Mouse (Mus musculus) midbrain, postnatal 0 days (tissue): ENCODE measurements around the gene Hcls1. TPM values are rescaled to one million over a fixed set of nuclear protein-coding genes. Genes with fewer than 3 reads are reported as not detected.

Source experiments
- ATAC-seq: fragments of 200-750 bp; cut with Nextera tagmentation; 2 replicates; pipeline ENCODE4 v1.8.0; 2017; ENCODE audit warnings: moderate number of reproducible peaks, mild to moderate bottlenecking, moderate TSS enrichment, moderate library complexity; ENCODE audit not compliant: low FRiP score
- DNase-seq: peaks from one replicate; pipeline ENCODE4 v3.0.0-alpha.2; 2015; ENCODE audit warnings: low spot score
- H3K27ac ChIP-seq: fragments of 300-500 bp; sonication (generic); 2 replicates; pipeline ENCODE4 v1.5.1; 2014; ENCODE audit warnings: low read depth, mild to moderate bottlenecking, low read length, mixed read lengths
- H3K27me3 ChIP-seq: fragments of 300-500 bp; sonication (generic); 2 replicates; pipeline ENCODE4 v1.6.1; 2014; ENCODE audit warnings: low read length, control low read depth, mixed read lengths; ENCODE audit not compliant: insufficient read depth
- H3K36me3 ChIP-seq: fragments of 300-500 bp; sonication (generic); 2 replicates; pipeline ENCODE4 v1.6.1; 2014; ENCODE audit warnings: low read length, control low read depth, mixed read lengths; ENCODE audit not compliant: insufficient read depth
- H3K4me1 ChIP-seq: fragments of 300-500 bp; sonication (generic); 2 replicates; pipeline ENCODE4 v1.6.1; 2014; ENCODE audit warnings: mild to moderate bottlenecking, control low read depth, antibody characterized with exemption, low read length, mixed read lengths; ENCODE audit not compliant: insufficient read depth
- H3K4me2 ChIP-seq: fragments of 300-500 bp; sonication (generic); 2 replicates; pipeline ENCODE4 v1.6.1; 2014; ENCODE audit warnings: low read depth, mild to moderate bottlenecking, low read length, mixed read lengths; ENCODE audit not compliant: poor library complexity, severe bottlenecking
- H3K4me3 ChIP-seq: fragments of 300-500 bp; sonication (generic); 2 replicates; pipeline ENCODE4 v1.5.1; 2014; ENCODE audit warnings: low read depth, mild to moderate bottlenecking, low read length, moderate library complexity
- H3K9ac ChIP-seq: fragments of 300-500 bp; sonication (generic); replicated peaks from 2 replicates; pipeline ENCODE4 v1.6.1; 2014; ENCODE audit warnings: mild to moderate bottlenecking, low read length, moderate library complexity, mixed read lengths; ENCODE audit not compliant: poor library complexity, severe bottlenecking
- H3K9me3 ChIP-seq: fragments of 300-500 bp; sonication (generic); 2 replicates; pipeline ENCODE4 v1.6.1; 2016; ENCODE audit warnings: low read length, control low read depth
- CTCF ChIP-seq: IDR thresholded peaks from 2 replicates; pipeline ENCODE4 v1.5.1; 2016; ENCODE audit warnings: antibody characterized with exemption, mild to moderate bottlenecking
- WGBS: fragments of 180-500 bp; shearing (Covaris S2); extraction: QIAGEN DNeasy Blood & Tissue Kit; methylation state at CpG from one replicate; pipeline ENCODE4 v1.1.7; 2014; 5-methylcytosine and 5-hydroxymethylcytosine counted together
- polyA plus RNA-seq: library from polyadenylated mRNA; unstranded; fragments of >200 nt; fragmentation: Nextera tagmentation; extraction: Ambion mirVana; gene quantifications from 2 replicates; pipeline ENCODE4 v1.2.1, GENCODE M21; 2015
- total RNA-seq: library from RNA; depleted of rRNA; stranded (reverse); fragments of >200 nt; gene quantifications from 2 replicates; pipeline ENCODE4 v1.2.3, GENCODE M21; 2014

Gene Hcls1
- total and polyA plus RNA-seq, 2 experiments from 2014 or later: 2.3 to 2.4 TPM

DNA sequence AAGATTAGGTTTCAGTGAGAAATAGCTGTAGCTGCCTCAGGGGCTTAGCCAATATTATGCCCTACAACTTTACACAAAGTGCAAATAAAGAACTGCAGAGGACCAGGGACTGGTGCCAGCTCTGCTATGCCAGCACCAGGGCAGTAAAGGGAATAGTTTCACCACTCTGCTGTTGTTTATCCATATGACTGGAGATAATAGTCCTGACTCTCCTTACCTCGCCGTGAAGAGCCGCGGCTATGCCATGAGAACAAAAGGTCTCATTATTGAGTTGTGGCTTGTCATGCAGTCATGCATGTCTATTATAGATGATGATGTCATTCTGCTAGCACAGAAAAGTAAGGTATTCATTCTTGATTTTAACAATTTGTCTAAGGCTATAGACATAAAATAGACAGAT is 7.1 kb downstream of the Hcls1 start:
- ATAC-seq: no peak
- H3K9ac ChIP-seq: no peak overlapping the region
- no peak overlapping the region for H3K4me3 ChIP-seq
- no peak for DNase-seq
- H3K36me3 ChIP-seq: no peaks in the 10 kb centered on the region
- no peaks in the 10 kb centered on the region for H3K4me1 ChIP-seq
- no peak overlapping the region for H3K27ac ChIP-seq
- no peak overlapping the region for H3K4me2 ChIP-seq
- no peaks in the 10 kb centered on the region for H3K9me3 ChIP-seq
- 45% methylated on average over 4 of the region's 4 CpGs for WGBS
- TF ChIP-seq CTCF: no peak
- no peaks in the 10 kb centered on the region for H3K27me3 ChIP-seq

DNA sequence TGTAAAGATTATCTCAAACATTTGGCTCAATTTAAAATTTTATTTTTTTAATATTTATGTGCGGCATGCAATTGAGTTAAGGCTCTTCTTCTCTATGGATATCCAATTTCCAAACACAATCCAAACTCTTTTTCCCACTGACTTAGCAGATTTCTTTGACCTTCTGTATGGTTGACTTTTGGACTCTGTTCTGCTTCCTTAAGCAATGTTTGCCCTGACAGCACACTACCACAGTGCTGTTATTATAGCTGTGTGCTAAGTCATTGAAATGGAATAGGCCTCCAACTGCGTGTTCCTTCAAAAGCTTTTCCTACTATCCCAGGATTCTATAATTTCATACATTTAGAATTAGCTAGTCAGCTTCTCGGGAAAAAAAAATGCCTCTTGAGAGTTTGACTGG is 8.8 kb downstream of the Hcls1 start:
- WGBS: 92% methylated on average over 3 of the region's 3 CpGs
- H3K9ac ChIP-seq: no peak overlapping the region
- no peak for TF ChIP-seq CTCF

GRCm38 (mm10) chr16:36944895-36945424 is 10.2 kb downstream of the Hcls1 start:
- no peak overlapping the region for H3K9ac ChIP-seq
- no peaks in the 10 kb centered on the region for H3K27me3 ChIP-seq
- 12% methylated on average over 12 of the region's 12 CpGs for WGBS
- H3K27ac ChIP-seq: no peak overlapping the region
- H3K4me2 ChIP-seq: no peak overlapping the region
- H3K9me3 ChIP-seq: no peaks in the 10 kb centered on the region
- no peak overlapping the region for H3K4me3 ChIP-seq
- no peaks in the 10 kb centered on the region for H3K36me3 ChIP-seq
- TF ChIP-seq CTCF: no peak
- peak; percentile 42 for DNase-seq
- no peaks in the 10 kb centered on the region for H3K4me1 ChIP-seq
- ATAC-seq: peak; percentile 52

More for the DNA sequence above, 8.8 kb downstream of the Hcls1 start:
- Histone ChIP-seq H3K4me3 (no peak overlapping the region), H3K27me3 (no peaks in the 10 kb centered on the region), H3K27ac (no peak overlapping the region), H3K4me1 (no peaks in the 10 kb centered on the region), H3K36me3 (no peaks in the 10 kb centered on the region), H3K4me2 (no peak overlapping the region), H3K9me3 (no peaks in the 10 kb centered on the region)
- ATAC-seq (no peak), DNase-seq (no peak)

DNA sequence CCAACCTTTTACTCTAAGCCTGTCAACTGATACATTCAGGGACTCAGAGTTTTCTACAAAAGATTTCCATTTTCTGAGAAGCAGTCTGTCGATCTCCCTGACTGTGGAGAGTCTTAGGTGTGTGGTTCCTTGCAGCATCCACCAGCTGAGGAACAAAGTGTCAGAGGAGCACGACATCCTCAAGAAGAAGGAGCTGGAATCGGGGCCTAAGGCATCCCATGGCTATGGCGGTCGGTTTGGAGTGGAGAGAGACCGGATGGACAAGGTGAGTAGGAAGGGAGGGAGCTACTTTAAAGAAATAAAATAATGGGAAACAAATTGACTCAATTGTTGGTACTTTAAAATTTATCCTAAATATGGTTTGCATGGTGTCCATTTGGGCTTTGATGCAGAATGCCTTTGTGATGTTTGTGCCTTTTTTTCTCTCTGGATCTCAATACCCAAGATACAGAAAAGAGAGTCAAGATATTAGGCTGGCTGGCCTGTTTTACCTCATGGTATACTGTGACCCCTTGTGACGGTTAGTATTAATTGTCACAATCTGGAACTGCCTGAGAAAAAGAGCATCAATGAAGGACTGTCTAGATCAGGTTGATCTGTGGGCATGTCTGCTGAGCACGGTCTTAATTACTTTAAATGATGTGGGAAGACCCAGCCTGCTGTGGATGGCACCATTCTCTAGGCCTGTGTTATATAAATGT is 11.8 kb downstream of the Hcls1 start:
- Histone ChIP-seq H3K9me3 (no peaks in the 10 kb centered on the region), H3K4me3 (no peak overlapping the region), H3K36me3 (no peaks in the 10 kb centered on the region), H3K27me3 (no peaks in the 10 kb centered on the region), H3K9ac (no peak overlapping the region), H3K4me2 (no peak overlapping the region), H3K27ac (no peak overlapping the region), H3K4me1 (no peaks in the 10 kb centered on the region)
- no peak for TF ChIP-seq CTCF
- ATAC-seq (no peak), DNase-seq (no peak)
- 89% methylated on average over 8 of the region's 8 CpGs for WGBS

DNA sequence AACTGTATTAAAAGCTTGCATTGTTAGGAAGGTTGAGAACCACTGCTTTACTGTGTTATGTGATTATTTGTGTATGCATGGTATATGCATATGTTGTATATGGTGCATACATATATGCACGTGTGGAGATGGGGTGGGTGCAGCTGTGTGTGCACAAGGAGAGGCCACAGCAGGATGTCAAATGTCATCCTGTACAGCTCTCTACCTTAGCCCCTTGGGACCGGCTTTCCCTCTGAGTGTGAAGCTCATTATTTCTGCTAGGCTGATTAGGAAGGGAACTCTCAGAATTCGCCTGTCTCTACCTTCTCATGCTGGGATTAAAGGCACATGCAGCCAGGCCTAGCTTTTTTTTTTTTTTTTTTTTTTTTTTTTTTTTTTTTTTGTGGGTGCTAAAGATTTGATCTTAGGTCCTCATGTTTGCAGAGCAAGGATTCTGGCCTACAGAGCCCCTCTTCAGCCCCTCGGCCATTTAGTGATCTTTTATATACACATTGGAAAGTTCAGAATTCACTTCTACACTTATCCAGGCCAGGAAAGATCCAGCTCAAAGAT is 12.9 kb downstream of the Hcls1 start:
- H3K27me3 ChIP-seq: no peaks in the 10 kb centered on the region
- no peaks in the 10 kb centered on the region for H3K36me3 ChIP-seq
- H3K9me3 ChIP-seq: no peaks in the 10 kb centered on the region
- no peak overlapping the region for H3K4me3 ChIP-seq
- no peaks in the 10 kb centered on the region for H3K4me1 ChIP-seq
- 45% methylated on average over 4 of the region's 4 CpGs for WGBS
- no peak for TF ChIP-seq CTCF
- no peak for DNase-seq
- ATAC-seq: no peak
- no peak overlapping the region for H3K27ac ChIP-seq
- no peak overlapping the region for H3K4me2 ChIP-seq
- no peak overlapping the region for H3K9ac ChIP-seq

DNA sequence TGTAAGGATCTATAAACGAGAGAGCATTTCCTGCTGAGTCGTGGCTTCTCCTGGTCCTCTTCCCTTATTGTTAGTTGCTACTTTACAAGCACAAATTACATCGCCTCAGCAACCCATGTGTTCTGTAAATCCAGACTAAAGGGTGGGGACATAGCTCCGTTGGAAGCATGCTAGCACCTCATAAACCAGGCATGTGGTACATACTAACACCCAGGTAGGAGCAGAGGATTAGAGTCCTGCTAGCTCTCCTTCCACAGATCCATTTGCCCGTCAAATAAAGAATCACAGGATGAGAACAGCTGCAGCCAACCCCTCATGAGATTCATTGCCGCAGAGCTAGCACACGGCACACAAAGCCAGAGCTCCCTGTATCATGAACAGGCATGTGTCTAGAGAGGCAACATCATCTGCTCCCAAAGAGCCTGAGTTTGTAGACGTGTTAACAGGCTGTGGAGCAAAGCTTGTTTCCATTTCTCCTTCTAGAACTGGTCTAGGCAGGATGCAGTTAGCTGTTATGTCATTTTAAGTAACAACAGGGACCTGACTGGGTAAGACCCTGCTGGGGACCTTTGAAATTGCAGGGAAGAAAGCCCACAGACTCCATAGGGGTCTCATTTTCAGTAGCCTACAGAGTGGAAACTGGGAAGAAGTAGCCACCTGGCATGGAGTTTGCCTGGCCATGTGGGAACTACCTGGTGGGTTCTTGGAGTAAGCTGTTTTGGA is 15.0 kb downstream of the Hcls1 start:
- Histone ChIP-seq H3K4me1 (no peaks in the 10 kb centered on the region), H3K27ac (no peak overlapping the region), H3K27me3 (no peaks in the 10 kb centered on the region), H3K4me3 (no peak overlapping the region), H3K9ac (no peak overlapping the region), H3K9me3 (no peaks in the 10 kb centered on the region), H3K4me2 (no peak overlapping the region), H3K36me3 (no peaks in the 10 kb centered on the region)
- ATAC-seq (peak; percentile 31; the same call in 1 of the 2 replicates), DNase-seq (peak; percentile 7)
- WGBS: 59% methylated on average over 8 of the region's 8 CpGs
- no peak for TF ChIP-seq CTCF
